Mouse (Mus musculus): ENCODE data around the gene Cpt1c.

GRCm38 (mm10) chr7:44929204-44930151, 45.2 kb downstream of the Cpt1c start, which contains the start of gene Ap2a1:
- peak; percentile 69 for TF ChIP-seq POLR2A (IDR thresholded peaks at IDR 0.05; ENCODE audit: low read depth, low read length)
- TF ChIP-seq CTCF (conservative IDR thresholded peaks at IDR 0.05; ENCODE audit: insufficient read depth, insufficient read length, low read depth, low read length), result no peak
